Mouse (Mus musculus) erythroblast, embryonic 14.5 days (primary cell): ENCODE data around the gene Tgif1.

Experiments
- GATA1 ChIP-seq: IDR thresholded peaks from 2 replicates; pipeline ENCODE4 v1.6.1; 2012; ENCODE audit warnings: low read length, inconsistent platforms, mixed read lengths
- TAL1 ChIP-seq: IDR thresholded peaks from 3 replicates; pipeline ENCODE4 v1.6.1; 2012; ENCODE audit warnings: low read length, inconsistent platforms, mixed read lengths

DNA sequence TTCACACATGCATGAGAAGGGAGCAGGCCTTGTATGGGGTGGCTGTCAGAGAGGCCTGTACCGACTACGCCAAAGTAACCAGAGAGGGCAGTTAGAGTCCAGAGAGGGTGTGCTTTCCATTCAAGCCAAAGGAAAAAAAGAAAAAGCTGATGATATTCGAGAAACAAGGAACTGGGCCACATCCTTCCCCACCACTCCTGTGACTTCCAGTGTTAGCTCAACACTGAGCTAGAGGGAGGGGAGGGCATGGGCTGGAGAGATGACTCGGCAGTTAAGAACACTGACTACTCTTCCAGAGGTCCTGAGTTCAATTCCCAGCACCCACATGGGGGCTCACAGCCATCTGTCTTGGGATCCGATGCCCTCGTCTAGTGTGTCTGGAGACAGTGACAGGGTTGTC, 24.1 kb downstream of the Tgif1 start:
- TF ChIP-seq GATA1 (no peak), TAL1 (no peak)
